Comparison of ENCODE assay signal across 18 mouse cellular contexts in genomic region chr9:45391299-45391698, GRCm38 (mm10). TPM values are rescaled to one million over a fixed set of nuclear protein-coding genes. Genes with fewer than 3 reads are reported as not detected.
"Had no signal": no experiment of that assay in that cellular context is flagged by ENCODE, and none has a peak within 500 bp of the region (broad histone marks: within the 10 kb centered on the region; RNA-seq: fewer than 3 reads in every experiment).

No protein-coding gene starts in this region.

- DNase-seq: lung, adult 18-20 months; lung, embryonic 14.5 days; lung, postnatal 10 days; lung, postnatal 36 days; right cerebral cortex, postnatal 14 days; thymus, adult 2 months; thymus, postnatal 25 days; thymus, postnatal 4 days had no signal

- H3K4me1 ChIP-seq: neural tube, embryonic 12.5 days; stomach, embryonic 15.5 days had no signal

- H3K36me3 ChIP-seq: stomach, embryonic 15.5 days had no signal

- H3K9me3 ChIP-seq: midbrain, embryonic 13.5 days; midbrain, embryonic 15.5 days; neural tube, embryonic 12.5 days; stomach, embryonic 15.5 days had no signal

- H3K4me3 ChIP-seq: megakaryocyte, embryonic 14.5 days; midbrain, embryonic 13.5 days; midbrain, embryonic 15.5 days; neural tube, embryonic 12.5 days; stomach, embryonic 15.5 days had no signal

- H3K27me3 ChIP-seq: midbrain, embryonic 13.5 days; midbrain, embryonic 15.5 days; neural tube, embryonic 12.5 days; stomach, embryonic 15.5 days had no signal

- H3K27ac ChIP-seq: macrophage; midbrain, embryonic 13.5 days; midbrain, embryonic 15.5 days; neural tube, embryonic 12.5 days; stomach, embryonic 15.5 days; stomach, postnatal 0 days had no signal

RNA-seq across cellular contexts. Expression of gene Fxyd2, which starts 8.2 kb away (rescaled TPM):
- total RNA-seq: monocyte, adult 5-6 weeks; neutrophil, adult 5-6 weeks had no signal

RNA-seq across cellular contexts. Expression of gene Fxyd6, which starts 21.3 kb away (rescaled TPM):
- total RNA-seq: megakaryocyte progenitor cell, adult 5-6 weeks; monocyte, adult 5-6 weeks; neutrophil, adult 5-6 weeks had no signal
- polyA plus RNA-seq: macrophage had no signal

RNA-seq across cellular contexts. Expression of gene Dscaml1, which starts 35.1 kb away (rescaled TPM):
- total RNA-seq: megakaryocyte progenitor cell, adult 5-6 weeks; monocyte, adult 5-6 weeks; neutrophil, adult 5-6 weeks had no signal
